Mouse (Mus musculus) ES-Bruce4 (cell line): ENCODE results near the gene Ide. TPM values are rescaled to one million over a fixed set of nuclear protein-coding genes. Genes with fewer than 3 reads are reported as not detected.

ENCODE experiments used
- H3K27ac ChIP-seq: 2 replicates; pipeline ENCODE4 v1.5.1; 2012; ENCODE audit warnings: low read length, inconsistent platforms; ENCODE audit not compliant: insufficient read depth
- H3K27me3 ChIP-seq: 2 replicates; pipeline ENCODE4 v1.6.1; 2012; ENCODE audit warnings: mild to moderate bottlenecking, low read length, inconsistent platforms; ENCODE audit not compliant: control insufficient read depth, poor library complexity, insufficient read depth, severe bottlenecking
- H3K36me3 ChIP-seq: 2 replicates; pipeline ENCODE4 v1.6.1; 2012; ENCODE audit warnings: inconsistent platforms, mild to moderate bottlenecking, low read length, moderate library complexity; ENCODE audit not compliant: control insufficient read depth, poor library complexity, insufficient read depth, severe bottlenecking
- H3K4me1 ChIP-seq: one replicate; pipeline ENCODE4 v1.8.1; 2011; ENCODE audit warnings: low read length; ENCODE audit not compliant: control insufficient read depth, insufficient read depth
- H3K4me3 ChIP-seq: 2 replicates; pipeline ENCODE4 v1.5.1; 2011; ENCODE audit warnings: low read depth, mild to moderate bottlenecking, low read length
- H3K9ac ChIP-seq: 2 replicates; pipeline ENCODE4 v1.6.1; 2012; ENCODE audit warnings: low read depth, mild to moderate bottlenecking, inconsistent platforms; ENCODE audit not compliant: poor library complexity, severe bottlenecking
- H3K9me3 ChIP-seq: replicated peaks from 2 replicates; pipeline ENCODE4 v1.6.1; 2012; ENCODE audit warnings: mild to moderate bottlenecking, low read length, inconsistent platforms; ENCODE audit not compliant: control insufficient read depth, poor library complexity, insufficient read depth, severe bottlenecking
- CTCF ChIP-seq: IDR thresholded peaks from one replicate; pipeline ENCODE4 v1.8.1; 2011; ENCODE audit warnings: low read depth, low read length
- EP300 ChIP-seq: IDR thresholded peaks from 2 replicates; pipeline ENCODE4 v1.6.1; 2011; ENCODE audit warnings: low read depth, low read length; ENCODE audit not compliant: insufficient read depth
- POLR2A ChIP-seq: IDR thresholded peaks from one replicate; pipeline ENCODE4 v1.8.1; 2011; ENCODE audit warnings: low read length; ENCODE audit not compliant: insufficient read depth
- polyA plus RNA-seq: library from polyadenylated mRNA; stranded (reverse); fragments of >200 nt; gene quantifications from 2 replicates; pipeline ENCODE4 v1.2.4, GENCODE M21; 2011; ENCODE audit warnings: low read depth; ENCODE audit not compliant: missing spikeins, insufficient read depth, insufficient read length

Ide gene
- polyA plus RNA-seq, 1 experiment, result 147 TPM

GRCm38 (mm10) chr19:37279194-37279593, 58.5 kb downstream of the Ide start:
- TF ChIP-seq EP300 (no peak), CTCF (no peak), POLR2A (no peak)
- Histone ChIP-seq H3K27me3 (no peaks in the 10 kb centered on the region), H3K27ac (no peak overlapping the region), H3K4me1 (no peaks in the 10 kb centered on the region), H3K9me3 (no peaks in the 10 kb centered on the region), H3K36me3 (peaks cover 73% of the 10 kb centered on the region), H3K9ac (no peak overlapping the region), H3K4me3 (no peak overlapping the region)

GRCm38 (mm10) chr19:37275555-37275954, 62.1 kb downstream of the Ide start:
- Histone ChIP-seq H3K4me3 (no peak overlapping the region), H3K9ac (no peak overlapping the region), H3K4me1 (no peaks in the 10 kb centered on the region), H3K36me3 (peaks cover 48% of the 10 kb centered on the region), H3K9me3 (no peaks in the 10 kb centered on the region), H3K27ac (no peak overlapping the region), H3K27me3 (no peaks in the 10 kb centered on the region)
- TF ChIP-seq POLR2A, result no peak
- TF ChIP-seq CTCF, result no peak
- no peak for TF ChIP-seq EP300

GRCm38 (mm10) chr19:37269106-37269505, 68.5 kb downstream of the Ide start:
- Histone ChIP-seq H3K27ac (no peak overlapping the region), H3K9ac (no peak overlapping the region), H3K4me3 (no peak overlapping the region), H3K4me1 (no peaks in the 10 kb centered on the region), H3K9me3 (no peaks in the 10 kb centered on the region), H3K36me3 (peaks cover 16% of the 10 kb centered on the region), H3K27me3 (no peaks in the 10 kb centered on the region)
- TF ChIP-seq CTCF (no peak), POLR2A (no peak), EP300 (no peak)

GRCm38 (mm10) chr19:37265333-37266103, 72.1 kb downstream of the Ide start:
- Histone ChIP-seq H3K27ac (no peak overlapping the region), H3K27me3 (no peaks in the 10 kb centered on the region), H3K4me1 (no peaks in the 10 kb centered on the region), H3K4me3 (no peak overlapping the region), H3K9ac (no peak overlapping the region), H3K9me3 (no peaks in the 10 kb centered on the region), H3K36me3 (peaks cover 9% of the 10 kb centered on the region)
- TF ChIP-seq EP300 (no peak), CTCF (peak; percentile 97), POLR2A (no peak)

GRCm38 (mm10) chr19:37263943-37264897, 73.4 kb downstream of the Ide start:
- Histone ChIP-seq H3K4me3 (0 out of 2 replicates have a peak overlapping the region, but pooled peaks have one; percentile 2), H3K9me3 (no peaks in the 10 kb centered on the region), H3K36me3 (peaks cover 4% of the 10 kb centered on the region; the same call in 1 of the 2 replicates), H3K9ac (no peak overlapping the region), H3K27ac (no peak overlapping the region), H3K27me3 (no peaks in the 10 kb centered on the region), H3K4me1 (no peaks in the 10 kb centered on the region)
- TF ChIP-seq CTCF, result no peak
- no peak for TF ChIP-seq EP300
